Mouse (Mus musculus) regulatory T cell (primary cell): ENCODE measurements around the gene Vars.
"Not testable (repeated sequence)": the region's sequence is repeated elsewhere in the genome, so short reads cannot be mapped to it uniquely, and the experiment has no call there.

Experiments used
- in situ Hi-C: fragments of 300-600 bp; cut with MboI, MseI; formaldehyde crosslinking; loops from one replicate; pipeline ENCODE4 v1.15.1; 2025; ENCODE audit warnings: high pct_unique_total_duplicates

Gene Vars

GRCm38 (mm10) chr17:35003022-35003838 is 2.4 kb downstream of the Vars start:
- in situ Hi-C loops = no loop called here

GRCm38 (mm10) chr17:35004075-35004717 is 3.4 kb downstream of the Vars start:
- in situ Hi-C loops = no loop called here

DNA sequence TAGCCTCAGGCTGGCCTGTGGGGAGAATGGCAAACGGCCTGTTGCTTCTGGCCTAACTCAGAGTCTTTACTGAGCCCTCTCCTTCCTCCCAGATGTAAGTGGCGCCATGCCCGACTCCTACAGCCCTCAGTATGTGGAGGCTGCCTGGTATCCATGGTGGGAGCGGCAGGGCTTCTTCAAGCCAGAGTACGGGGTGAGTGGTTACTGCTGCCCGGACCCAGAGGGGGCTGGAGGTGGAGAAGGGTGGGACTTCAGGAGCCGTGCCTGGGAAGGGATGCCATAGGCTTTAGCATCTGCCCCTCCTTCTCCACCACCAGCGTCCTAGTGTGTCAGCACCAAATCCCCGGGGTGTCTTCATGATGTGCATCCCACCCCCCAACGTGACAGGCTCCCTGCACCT is 4.4 kb downstream of the Vars start:
- in situ Hi-C loops = no loop called here

GRCm38 (mm10) chr17:35005902-35006301 is 5.1 kb downstream of the Vars start:
- in situ Hi-C loops = not testable (repeated sequence)

GRCm38 (mm10) chr17:35007387-35007991 is 6.7 kb downstream of the Vars start:
- in situ Hi-C loops = no loop called here

DNA sequence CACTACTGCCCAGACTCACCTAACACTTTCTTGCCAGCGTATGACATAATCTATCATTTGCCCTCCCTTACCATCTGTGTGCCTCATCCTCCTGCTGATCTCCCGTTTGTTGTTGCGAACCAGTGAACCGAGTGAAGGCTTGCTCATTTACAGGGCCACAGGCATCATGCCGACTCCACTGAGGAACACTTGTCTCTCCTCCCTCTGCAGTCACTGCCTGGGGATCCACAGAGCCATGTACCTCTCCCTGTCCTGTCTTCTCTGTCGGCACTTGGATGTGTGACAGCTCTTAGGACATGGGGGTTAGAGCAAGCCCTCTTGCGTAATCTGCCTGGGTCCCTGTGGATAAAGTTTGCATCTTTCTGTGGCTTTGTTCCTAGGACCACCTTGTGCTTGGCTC is 8.8 kb downstream of the Vars start:
- in situ Hi-C loops = no loop called here

- in situ Hi-C loops = loop anchor here (5.0 kb wide), 1 partner anchor 96 kb away; the partner anchor contains the start of gene Ly6g5c
Measured at GRCm38 (mm10) chr17:35011440-35011839, 10.7 kb downstream of the Vars start.

DNA sequence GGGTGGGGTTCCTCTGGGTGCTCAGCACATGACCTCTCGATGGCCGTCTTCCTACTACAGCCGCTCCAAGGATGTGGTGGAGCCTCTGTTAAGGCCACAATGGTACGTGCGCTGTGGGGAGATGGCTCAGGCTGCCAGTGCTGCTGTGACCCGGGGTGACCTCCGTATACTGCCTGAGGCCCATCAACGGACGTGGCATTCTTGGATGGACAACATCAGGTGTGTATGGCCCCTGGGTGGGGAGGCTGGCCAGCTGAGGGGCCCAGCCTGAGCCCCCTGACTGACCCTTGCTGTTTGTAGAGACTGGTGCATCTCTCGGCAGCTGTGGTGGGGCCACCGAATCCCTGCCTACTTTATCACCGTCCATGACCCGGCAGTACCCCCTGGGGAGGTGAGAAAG is 11.6 kb downstream of the Vars start:
- in situ Hi-C loops = loop anchor here (5.0 kb wide), 1 partner anchor 95 kb away; the partner anchor contains the start of gene Ly6g5c

- in situ Hi-C loops = loop anchor here (5.0 kb wide), 1 partner anchor 94 kb away; the partner anchor contains the start of gene Ly6g5c
Measured at GRCm38 (mm10) chr17:35013221-35013620, 12.4 kb downstream of the Vars start.

- in situ Hi-C loops = no loop called here
Measured at GRCm38 (mm10) chr17:35015296-35015695, 14.5 kb downstream of the Vars start.

DNA sequence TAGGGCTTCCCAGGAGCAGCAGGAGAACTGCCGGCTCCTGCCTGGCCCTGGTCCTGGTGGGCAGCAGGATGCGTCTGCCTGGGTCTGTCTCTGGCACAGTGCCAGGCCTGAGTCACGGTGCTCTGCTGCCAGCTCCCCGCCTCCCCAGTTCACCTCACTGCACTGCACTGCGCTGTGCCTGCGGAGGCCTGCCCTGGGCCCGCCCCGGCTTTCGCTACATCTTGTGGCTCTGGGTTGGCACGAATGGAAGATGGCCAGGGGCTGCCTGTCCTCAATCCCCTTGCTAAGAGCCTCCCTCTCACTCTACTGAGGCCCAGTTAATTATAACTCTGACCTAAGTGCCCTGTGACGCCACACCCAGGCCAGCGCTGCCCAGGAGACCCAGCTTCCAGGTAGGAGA is 15.6 kb downstream of the Vars start, which contains the start of gene Vwa7:
Gene Vwa7, plus strand, starts transcription at position 204 of the 400 bp plus-strand sequence.
- in situ Hi-C loops = no loop called here

- in situ Hi-C loops = no loop called here
Measured at GRCm38 (mm10) chr17:35016791-35017705, 16.3 kb downstream of the Vars start.

DNA sequence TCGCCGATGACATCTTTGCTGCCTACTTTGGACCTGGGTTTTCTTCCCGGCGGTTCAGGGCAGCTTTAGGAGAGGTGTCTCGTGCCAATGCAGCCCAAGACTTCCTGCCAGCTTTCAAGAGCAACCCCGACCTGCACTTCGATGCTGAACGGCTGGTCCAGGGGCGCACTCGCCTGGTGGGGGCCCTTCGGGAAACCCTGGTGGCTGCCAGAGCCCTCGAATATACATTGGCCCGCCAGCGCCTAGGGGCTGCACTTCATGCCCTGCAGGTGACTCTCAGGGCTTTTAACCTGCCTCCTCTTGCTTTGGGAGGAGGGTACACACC is 16.9 kb downstream of the Vars start:
- in situ Hi-C loops = no loop called here

- in situ Hi-C loops = no loop called here
Measured at GRCm38 (mm10) chr17:35018171-35018570, 17.4 kb downstream of the Vars start.

- in situ Hi-C loops = loop anchor here (5.0 kb wide), 1 partner anchor 47 kb away; the partner anchor contains the start of genes Ly6g6c and Mpig6b
Measured at GRCm38 (mm10) chr17:35019894-35020293, 19.1 kb downstream of the Vars start.

DNA sequence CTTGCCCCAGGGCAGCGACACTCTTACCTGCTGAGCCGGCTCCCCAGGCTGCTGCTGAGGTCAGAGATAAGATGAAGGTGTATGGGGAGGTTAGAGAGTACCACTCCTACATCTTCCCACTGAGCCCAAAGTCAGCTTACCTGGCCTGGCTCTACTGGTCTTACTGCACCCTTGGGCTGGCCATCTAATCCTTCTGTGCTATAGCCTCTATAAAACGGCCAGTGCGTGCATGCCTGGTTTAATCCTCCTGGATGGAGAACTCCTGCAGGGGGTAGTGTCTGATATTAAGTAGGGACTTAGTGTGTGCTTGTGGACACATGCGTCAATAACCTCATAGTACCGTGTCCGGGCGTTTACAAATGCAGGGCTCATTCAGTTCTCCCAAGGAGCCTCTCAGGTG is 19.8 kb downstream of the Vars start:
- in situ Hi-C loops = loop anchor here (5.0 kb wide), 1 partner anchor 47 kb away; the partner anchor contains the start of genes Ly6g6c and Mpig6b

GRCm38 (mm10) chr17:35021163-35021808 is 20.5 kb downstream of the Vars start:
- in situ Hi-C loops = loop anchor here (5.0 kb wide), 1 partner anchor 46 kb away; the partner anchor contains the start of genes Ly6g6c and Mpig6b

DNA sequence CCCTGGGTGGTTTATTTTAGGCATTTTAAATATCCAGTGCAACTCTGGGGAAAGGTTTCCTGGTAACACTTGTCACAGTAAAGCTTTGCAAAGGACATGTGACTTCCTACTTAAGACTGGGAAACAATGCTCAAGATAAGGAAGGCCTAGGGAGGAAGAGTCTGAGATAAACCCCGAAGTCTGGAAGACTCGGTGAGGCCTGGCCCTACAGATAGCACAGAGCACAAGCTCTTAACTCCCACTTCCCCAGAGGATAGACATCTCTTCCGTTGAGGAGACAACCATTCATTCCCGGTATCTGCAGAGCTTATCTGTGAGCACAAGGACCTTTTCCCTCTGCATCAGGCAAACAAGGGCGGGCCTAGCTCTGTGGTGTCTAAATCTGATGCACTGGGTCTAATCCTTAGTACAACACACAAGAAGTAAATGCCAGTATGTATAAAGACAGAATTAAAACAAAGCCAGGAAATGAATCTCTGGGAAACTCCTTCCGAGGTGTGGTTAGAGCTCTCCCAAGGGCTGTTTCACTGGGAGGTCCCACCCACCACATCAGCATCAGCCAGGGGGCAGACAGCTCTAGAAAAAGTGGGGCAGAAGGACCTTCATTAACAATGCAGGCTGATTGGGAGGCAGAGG is 21.2 kb downstream of the Vars start:
- in situ Hi-C loops = loop anchor here (5.0 kb wide), 1 partner anchor 45 kb away; the partner anchor contains the start of genes Ly6g6c and Mpig6b

DNA sequence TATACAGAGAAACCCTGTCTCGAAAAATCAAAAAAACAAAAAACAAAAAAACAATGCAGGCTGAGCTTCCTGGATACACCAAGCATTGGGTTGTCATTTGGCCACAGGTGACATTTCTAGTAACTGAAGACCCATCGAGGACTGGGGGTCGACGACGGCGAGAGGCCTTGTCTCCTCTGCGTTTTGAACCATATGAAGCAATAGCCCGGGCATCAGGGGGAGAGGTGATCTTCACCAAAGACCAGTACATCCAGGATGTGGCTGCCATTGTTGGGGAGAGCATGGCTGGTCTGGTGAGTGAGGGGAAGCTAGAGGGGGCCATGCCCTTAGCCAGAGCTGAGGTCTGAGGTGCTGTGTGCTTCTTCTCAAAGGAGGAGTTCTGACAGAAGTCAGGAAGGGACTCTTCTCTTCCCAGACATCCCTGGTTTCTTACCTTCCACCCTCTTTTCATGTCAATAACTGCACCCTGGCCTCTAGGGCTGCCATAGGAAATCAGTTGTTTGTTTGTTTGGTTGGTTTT is 21.8 kb downstream of the Vars start:
- in situ Hi-C loops = loop anchor here (5.0 kb wide), 1 partner anchor 45 kb away; the partner anchor contains the start of genes Ly6g6c and Mpig6b

GRCm38 (mm10) chr17:35023221-35023620 is 22.4 kb downstream of the Vars start:
- in situ Hi-C loops = loop anchor here (5.0 kb wide), 1 partner anchor 44 kb away; the partner anchor contains the start of genes Ly6g6c and Mpig6b
